25 mouse cellular contexts compared by ENCODE assay signal in genomic region chr2:24469102-24469501, GRCm38 (mm10). TPM values are rescaled to one million over a fixed set of nuclear protein-coding genes. Genes with fewer than 3 reads are reported as not detected.
DNase-seq lines count a peak whose midpoint lies in the region; ATAC-seq and TF ChIP-seq lines count a peak whose summit lies in the region.
"Had no signal": no experiment of that assay in that cellular context is flagged by ENCODE, and none has a peak within 500 bp of the region (broad histone marks: within the 10 kb centered on the region; RNA-seq: fewer than 3 reads in every experiment).

No protein-coding gene starts in this region.

- TF ChIP-seq POLR2A in liver, adult 2 months (IDR thresholded peaks at IDR 0.05; ENCODE audit: extremely low read depth, insufficient read depth, low read length), result no peak

- no peak for TF ChIP-seq CTCF in liver, adult 2 months (IDR thresholded peaks at IDR 0.05; ENCODE audit: low read depth, low read length)

- no peak overlapping the region for H3K4me3 ChIP-seq in liver, adult 2 months (ENCODE audit: insufficient read depth, low read depth, low read length)
- peak overlapping the region; percentile 6; the same call in 1 of the 2 replicates for H3K4me3 ChIP-seq in kidney, embryonic 16.5 days (ENCODE audit: low read length)
- no peak overlapping the region for H3K4me3 ChIP-seq in neural tube, embryonic 15.5 days (replicated peaks)
- H3K4me3 ChIP-seq: embryonic facial prominence, embryonic 15.5 days; forebrain, embryonic 10.5 days; liver, embryonic 12.5 days had no signal

- H3K27me3 ChIP-seq in liver, adult 2 months (ENCODE audit: control insufficient read depth, insufficient read depth, low read length), result peaks cover 6% of the 10 kb centered on the region; the same call in 1 of the 2 replicates
- H3K27me3 ChIP-seq in kidney, embryonic 16.5 days (ENCODE audit: insufficient read depth, low read length), result peaks cover 7% of the 10 kb centered on the region; the same call in 1 of the 2 replicates
- peaks cover 16% of the 10 kb centered on the region; the same call in 1 of the 2 replicates for H3K27me3 ChIP-seq in neural tube, embryonic 15.5 days (replicated peaks)

- peak; percentile 85 for DNase-seq in liver, adult 2 months (ENCODE audit: extremely low read depth, low read depth, low spot score)
- DNase-seq in liver, result no peak
- DNase-seq in testis, postnatal 10 days (ENCODE audit: low spot score), result no peak
- DNase-seq in left cerebral cortex, postnatal 36 days (ENCODE audit: low spot score in 2 of 2), result no peak
- DNase-seq: adrenal gland, adult 2 months; cerebellum, postnatal 14 days; embryo, embryonic 11 days; gastrocnemius, postnatal 10 days; layer of hippocampus, postnatal 36 days; lung, embryonic 14.5 days had no signal

- intact Hi-C loops in left cerebral cortex, postnatal 36 days (cut with DNase I), result no loop called here

- peak overlapping the region; percentile 38 for H3K4me2 ChIP-seq in kidney, embryonic 16.5 days (replicated peaks; ENCODE audit: low read depth, low read length)
- H3K4me2 ChIP-seq in neural tube, embryonic 15.5 days, result peak overlapping the region; percentile 33
- H3K4me2 ChIP-seq: embryonic facial prominence, embryonic 15.5 days; liver, embryonic 12.5 days; lung, embryonic 14.5 days; midbrain, embryonic 11.5 days had no signal

- ATAC-seq in kidney, embryonic 16.5 days (ENCODE audit: low FRiP score, low TSS enrichment), result peak; percentile 66
- ATAC-seq in neural tube, embryonic 15.5 days (ENCODE audit: low FRiP score), result no peak
- ATAC-seq in monocyte, adult 5-6 weeks (replicated peaks; ENCODE audit: insufficient number of reproducible peaks, low FRiP score, low TSS enrichment, poor library complexity, severe bottlenecking), result no peak
- ATAC-seq: CD4-positive, CD25-positive, alpha-beta regulatory T cell, adult 4 months; liver, embryonic 12.5 days had no signal

- 42% methylated on average over 4 of the region's 4 CpGs for WGBS in liver, adult 2 months
- WGBS in kidney, embryonic 16.5 days, result 37% methylated on average over 4 of the region's 4 CpGs
- WGBS in neural tube, embryonic 15.5 days, result 50% methylated on average over 4 of the region's 4 CpGs

- peaks cover 2% of the 10 kb centered on the region for H3K4me1 ChIP-seq in liver, adult 2 months (ENCODE audit: control insufficient read depth, insufficient read depth, low read length)
- peaks cover 37% of the 10 kb centered on the region for H3K4me1 ChIP-seq in kidney, embryonic 16.5 days (ENCODE audit: insufficient read depth, low read length)
- H3K4me1 ChIP-seq in neural tube, embryonic 15.5 days, result peaks cover 25% of the 10 kb centered on the region
- H3K4me1 ChIP-seq: liver, embryonic 12.5 days had no signal

- no peak overlapping the region for H3K27ac ChIP-seq in liver, adult 2 months (replicated peaks; ENCODE audit: insufficient read depth, low read depth, low read length)
- H3K27ac ChIP-seq in kidney, embryonic 16.5 days (ENCODE audit: low read length), result peak overlapping the region; percentile 78; the same call in 1 of the 2 replicates
- H3K27ac ChIP-seq in neural tube, embryonic 15.5 days (replicated peaks), result no peak overlapping the region
- H3K27ac ChIP-seq: embryonic facial prominence, embryonic 15.5 days; forebrain, embryonic 10.5 days; liver, embryonic 12.5 days; macrophage had no signal

- no peak overlapping the region for H3K9ac ChIP-seq in liver, adult 2 months (ENCODE audit: low read depth, low read length)
- no peak overlapping the region for H3K9ac ChIP-seq in kidney, embryonic 16.5 days (replicated peaks; ENCODE audit: low read length)
- H3K9ac ChIP-seq in neural tube, embryonic 15.5 days (replicated peaks), result no peak overlapping the region
- H3K9ac ChIP-seq: embryonic facial prominence, embryonic 15.5 days; liver, embryonic 12.5 days; lung, embryonic 14.5 days had no signal

- no peaks in the 10 kb centered on the region for H3K9me3 ChIP-seq in kidney, embryonic 16.5 days (ENCODE audit: low read length)
- no peaks in the 10 kb centered on the region for H3K9me3 ChIP-seq in neural tube, embryonic 15.5 days (replicated peaks)
- H3K9me3 ChIP-seq: embryonic facial prominence, embryonic 15.5 days; forebrain, embryonic 10.5 days; G1E; liver, embryonic 12.5 days had no signal

- no peaks in the 10 kb centered on the region for H3K79me2 ChIP-seq in liver, adult 2 months (ENCODE audit: control insufficient read depth, insufficient read depth, low read length)

- no peaks in the 10 kb centered on the region for H3K36me3 ChIP-seq in liver, adult 2 months (ENCODE audit: control insufficient read depth, insufficient read depth, low read length)
- no peaks in the 10 kb centered on the region for H3K36me3 ChIP-seq in kidney, embryonic 16.5 days (ENCODE audit: insufficient read depth, low read length)
- H3K36me3 ChIP-seq in neural tube, embryonic 15.5 days, result no peaks in the 10 kb centered on the region
- H3K36me3 ChIP-seq: embryonic facial prominence, embryonic 15.5 days; forebrain, embryonic 10.5 days; G1E; liver, embryonic 12.5 days had no signal

RNA-seq across cellular contexts. Expression of gene Pax8, which starts 6.3 kb away (rescaled TPM):
- 0.09 TPM in 1 of 2 replicates, not detected in the other for total RNA-seq in liver, adult 2 months (2014; rRNA removed)
- polyA plus RNA-seq in liver, adult 2 months (2012; rRNA removed), result not detected in 2 replicates
- 134 and 160 TPM in 2 replicates for polyA plus RNA-seq in kidney, embryonic 16.5 days (2015; fragmentation: Nextera tagmentation; extraction: Ambion mirVana)
- 38.0 and 42.0 TPM in 2 replicates for polyA plus RNA-seq in neural tube, embryonic 15.5 days (2015; fragmentation: Nextera tagmentation; extraction: Ambion mirVana)
- not detected in 3 replicates for total RNA-seq in monocyte, adult 5-6 weeks (2017)
- not detected for total RNA-seq in left cerebral cortex, postnatal 36 days (2021)
- total RNA-seq: adrenal gland, adult 2 months; gastrocnemius, postnatal 10 days; heart, adult 8-10 months; layer of hippocampus, adult 18-20 months; layer of hippocampus, postnatal 36 days; left cerebral cortex, postnatal 25 days had no signal
- polyA plus RNA-seq: adrenal gland, adult 2 months; CD4-positive, CD25-positive, alpha-beta regulatory T cell, adult 4 months; G1E; heart, embryonic 16.5 days; liver, embryonic 12.5 days; lung, embryonic 14.5 days; macrophage; spleen, adult 2 months had no signal
